Mouse (Mus musculus) liver, embryonic 14.5 days (tissue): ENCODE measurements around the gene Erf.

Experiments
- CTCF ChIP-seq: IDR thresholded peaks from 2 replicates; pipeline ENCODE4 v1.5.1; 2016; ENCODE audit warnings: antibody characterized with exemption, low read depth, control low read depth
- EP300 ChIP-seq: IDR thresholded peaks from 2 replicates; pipeline ENCODE4 v1.6.1; 2016; ENCODE audit warnings: antibody characterized with exemption, low read depth

- TF ChIP-seq CTCF (no peak), EP300 (no peak)
Measured at GRCm38 (mm10) chr7:25240631-25241030, 9.9 kb downstream of the Erf start.
